Mouse (Mus musculus) bone marrow macrophage, adult 2 months (primary cell): ENCODE data around the gene Hnrnpa2b1.

Experiments
- CTCF ChIP-seq: IDR thresholded peaks from 2 replicates; pipeline ENCODE4 v1.5.1; 2012; ENCODE audit warnings: low read depth, mild to moderate bottlenecking, low read length, moderate library complexity
- POLR2A ChIP-seq: IDR thresholded peaks from 2 replicates; pipeline ENCODE4 v1.6.1; 2012; ENCODE audit warnings: mild to moderate bottlenecking, low read depth, low read length, borderline replicate concordance

- TF ChIP-seq POLR2A (no peak), CTCF (no peak)
Observed at GRCm38 (mm10) chr6:51457283-51457682, 12.4 kb downstream of the Hnrnpa2b1 start.
